Mouse (Mus musculus) midbrain, embryonic 13.5 days (tissue): Measurements from ENCODE around the gene 1700019N19Rik. TPM values are rescaled to one million over a fixed set of nuclear protein-coding genes. Genes with fewer than 3 reads are reported as not detected.
A peak's percentile ranks its signal among the peaks of the same experiment; 100 is the strongest.

Experiments used
- ATAC-seq: fragments of 200-750 bp; cut with Nextera tagmentation; 2 replicates; pipeline ENCODE4 v1.8.0; 2017; ENCODE audit warnings: mild to moderate bottlenecking, moderate TSS enrichment, moderate library complexity
- H3K27ac ChIP-seq: fragments of 300-500 bp; sonication (generic); 2 replicates; pipeline ENCODE4 v1.5.1; 2015; ENCODE audit warnings: inconsistent platforms, mild to moderate bottlenecking, moderate library complexity
- H3K27me3 ChIP-seq: fragments of 300-500 bp; sonication (generic); 2 replicates; pipeline ENCODE4 v1.6.1; 2015; ENCODE audit warnings: mild to moderate bottlenecking, inconsistent platforms
- H3K36me3 ChIP-seq: fragments of 300-500 bp; sonication (generic); 2 replicates; pipeline ENCODE4 v1.6.1; 2015; ENCODE audit warnings: mild to moderate bottlenecking, inconsistent platforms
- H3K4me1 ChIP-seq: fragments of 300-500 bp; sonication (generic); replicated peaks from 2 replicates; pipeline ENCODE4 v1.6.1; 2015; ENCODE audit warnings: inconsistent platforms
- H3K4me2 ChIP-seq: fragments of 300-500 bp; sonication (generic); replicated peaks from 2 replicates; pipeline ENCODE4 v1.6.1; 2015; ENCODE audit warnings: moderate library complexity, mild to moderate bottlenecking, inconsistent platforms
- H3K4me3 ChIP-seq: fragments of 300-500 bp; sonication (generic); replicated peaks from 2 replicates; pipeline ENCODE4 v1.5.1; 2015; ENCODE audit warnings: mild to moderate bottlenecking, inconsistent platforms
- H3K9ac ChIP-seq: fragments of 300-500 bp; sonication (generic); replicated peaks from 2 replicates; pipeline ENCODE4 v1.6.1; 2015; ENCODE audit warnings: mild to moderate bottlenecking, inconsistent platforms
- H3K9me3 ChIP-seq: fragments of 300-500 bp; sonication (generic); 2 replicates; pipeline ENCODE4 v1.6.1; 2016; ENCODE audit warnings: mild to moderate bottlenecking, inconsistent platforms
- WGBS: fragments of 180-500 bp; shearing (Covaris S2); methylation state at CpG from one replicate; pipeline ENCODE4 v1.1.7; 2015; 5-methylcytosine and 5-hydroxymethylcytosine counted together
- polyA plus RNA-seq: library from polyadenylated mRNA; unstranded; fragments of >200 nt; fragmentation: Nextera tagmentation; extraction: Ambion mirVana; gene quantifications from 2 replicates; pipeline ENCODE4 v1.2.1, GENCODE M21; 2015

The 1700019N19Rik gene
- not detected in 2 replicates for polyA plus RNA-seq

- 0 out of 2 replicates have a peak, but pooled peaks have one; percentile 14 for ATAC-seq
- Histone ChIP-seq H3K4me2 (no peak within 1 kb of the TSS), H3K9me3 (no peaks in the 10 kb centered on the region), H3K4me1 (peaks cover 8% of the 10 kb centered on the region; the same call in 1 of the 2 replicates), H3K27ac (peak within 1 kb of the TSS; percentile 17; the same call in 1 of the 2 replicates), H3K27me3 (no peaks in the 10 kb centered on the region), H3K36me3 (peaks cover 12% of the 10 kb centered on the region), H3K9ac (no peak within 1 kb of the TSS), H3K4me3 (no peak within 1 kb of the TSS)
- 44% methylated on average over 10 of the region's 10 CpGs for WGBS
Observed at GRCm38 (mm10) chr19:58794284-58794683, at the start of gene 1700019N19Rik. 1700019N19Rik (minus strand) TSS chr19:58794461.

GRCm38 (mm10) chr19:58843606-58844005 is 49.3 kb upstream of the 1700019N19Rik start:
- ATAC-seq: no peak
- 81% methylated on average over 3 of the region's 3 CpGs for WGBS

GRCm38 (mm10) chr19:58840721-58841271 is 46.5 kb upstream of the 1700019N19Rik start:
- WGBS: 71% methylated on average over 5 of the region's 5 CpGs
- Histone ChIP-seq H3K4me3 (no peak overlapping the region), H3K9ac (no peak overlapping the region), H3K4me2 (no peak overlapping the region), H3K4me1 (peaks cover 40% of the 10 kb centered on the region), H3K27ac (0 out of 2 replicates have a peak overlapping the region, but pooled peaks have one; percentile 6), H3K36me3 (no peaks in the 10 kb centered on the region; the same call in 1 of the 2 replicates), H3K27me3 (no peaks in the 10 kb centered on the region), H3K9me3 (peaks cover 3% of the 10 kb centered on the region; the same call in 1 of the 2 replicates)
- ATAC-seq: no peak

More at GRCm38 (mm10) chr19:58843606-58844005, 49.3 kb upstream of the 1700019N19Rik start:
- H3K9me3 ChIP-seq: peaks cover 3% of the 10 kb centered on the region; the same call in 1 of the 2 replicates
- H3K36me3 ChIP-seq: peaks cover 3% of the 10 kb centered on the region
- no peak overlapping the region for H3K4me2 ChIP-seq
- H3K9ac ChIP-seq: no peak overlapping the region
- H3K27me3 ChIP-seq: no peaks in the 10 kb centered on the region
- no peak overlapping the region for H3K4me3 ChIP-seq
- peaks cover 32% of the 10 kb centered on the region for H3K4me1 ChIP-seq
- no peak overlapping the region for H3K27ac ChIP-seq

- H3K27me3 ChIP-seq: no peaks in the 10 kb centered on the region
- peaks cover 40% of the 10 kb centered on the region for H3K4me1 ChIP-seq
- H3K9ac ChIP-seq: no peak overlapping the region
- no peaks in the 10 kb centered on the region for H3K9me3 ChIP-seq
- WGBS: 87% methylated on average over 4 of the region's 4 CpGs
- H3K36me3 ChIP-seq: no peaks in the 10 kb centered on the region
- H3K27ac ChIP-seq: no peak overlapping the region
- no peak overlapping the region for H3K4me2 ChIP-seq
- no peak for ATAC-seq
- H3K4me3 ChIP-seq: no peak overlapping the region
Observed at GRCm38 (mm10) chr19:58839806-58840205, 45.5 kb upstream of the 1700019N19Rik start.

- Histone ChIP-seq H3K4me1 (peaks cover 40% of the 10 kb centered on the region), H3K4me3 (no peak overlapping the region), H3K9me3 (no peaks in the 10 kb centered on the region), H3K4me2 (no peak overlapping the region), H3K27me3 (no peaks in the 10 kb centered on the region), H3K9ac (no peak overlapping the region), H3K27ac (0 out of 2 replicates have a peak overlapping the region, but pooled peaks have one; percentile 9), H3K36me3 (no peaks in the 10 kb centered on the region)
- WGBS: 60% methylated on average over 3 of the region's 3 CpGs
- 0 out of 2 replicates have a peak, but pooled peaks have one; percentile 53 for ATAC-seq
Observed at GRCm38 (mm10) chr19:58839345-58839744, 45.1 kb upstream of the 1700019N19Rik start.

- Histone ChIP-seq H3K27ac (no peak overlapping the region), H3K4me2 (no peak overlapping the region), H3K36me3 (no peaks in the 10 kb centered on the region), H3K27me3 (no peaks in the 10 kb centered on the region), H3K9ac (no peak overlapping the region), H3K9me3 (no peaks in the 10 kb centered on the region), H3K4me1 (peaks cover 45% of the 10 kb centered on the region), H3K4me3 (no peak overlapping the region)
- no peak for ATAC-seq
- WGBS: 75% methylated on average over 9 of the region's 9 CpGs
Observed at GRCm38 (mm10) chr19:58838706-58839105, 44.4 kb upstream of the 1700019N19Rik start.

GRCm38 (mm10) chr19:58833639-58834180 is 39.4 kb upstream of the 1700019N19Rik start:
- Histone ChIP-seq H3K27me3 (no peaks in the 10 kb centered on the region), H3K4me1 (peaks cover 40% of the 10 kb centered on the region), H3K9ac (no peak overlapping the region), H3K36me3 (no peaks in the 10 kb centered on the region), H3K4me3 (no peak overlapping the region), H3K4me2 (no peak overlapping the region), H3K9me3 (no peaks in the 10 kb centered on the region), H3K27ac (0 out of 2 replicates have a peak overlapping the region, but pooled peaks have one; percentile 30)
- ATAC-seq: no peak
- 71% methylated on average over 13 of the region's 13 CpGs for WGBS

- WGBS: 86% methylated on average over 2 of the region's 2 CpGs
- H3K9ac ChIP-seq: no peak overlapping the region
- no peaks in the 10 kb centered on the region for H3K9me3 ChIP-seq
- no peaks in the 10 kb centered on the region for H3K27me3 ChIP-seq
- H3K27ac ChIP-seq: no peak overlapping the region
- no peak for ATAC-seq
- H3K4me1 ChIP-seq: peaks cover 39% of the 10 kb centered on the region
- no peak overlapping the region for H3K4me2 ChIP-seq
- no peaks in the 10 kb centered on the region for H3K36me3 ChIP-seq
- H3K4me3 ChIP-seq: no peak overlapping the region
Observed at GRCm38 (mm10) chr19:58832988-58833387, 38.7 kb upstream of the 1700019N19Rik start.

GRCm38 (mm10) chr19:58831280-58831922 is 37.1 kb upstream of the 1700019N19Rik start:
- Histone ChIP-seq H3K4me2 (no peak overlapping the region), H3K9ac (no peak overlapping the region), H3K4me1 (peaks cover 37% of the 10 kb centered on the region), H3K4me3 (no peak overlapping the region), H3K27ac (peak overlapping the region; percentile 70), H3K27me3 (no peaks in the 10 kb centered on the region), H3K36me3 (no peaks in the 10 kb centered on the region), H3K9me3 (no peaks in the 10 kb centered on the region)
- peak; percentile 70 for ATAC-seq
- 45% methylated on average over 9 of the region's 9 CpGs for WGBS

- H3K4me2 ChIP-seq: no peak overlapping the region
- no peak overlapping the region for H3K4me3 ChIP-seq
- H3K36me3 ChIP-seq: peaks cover 2% of the 10 kb centered on the region
- WGBS: 94% methylated on average over 7 of the region's 7 CpGs
- no peaks in the 10 kb centered on the region for H3K9me3 ChIP-seq
- H3K27me3 ChIP-seq: no peaks in the 10 kb centered on the region
- no peak overlapping the region for H3K9ac ChIP-seq
- H3K27ac ChIP-seq: no peak overlapping the region
- ATAC-seq: no peak
- peaks cover 37% of the 10 kb centered on the region for H3K4me1 ChIP-seq
Observed at GRCm38 (mm10) chr19:58830182-58830581, 35.9 kb upstream of the 1700019N19Rik start.

GRCm38 (mm10) chr19:58829575-58829974 is 35.3 kb upstream of the 1700019N19Rik start:
- WGBS: 58% methylated on average over 5 of the region's 5 CpGs
- no peaks in the 10 kb centered on the region for H3K27me3 ChIP-seq
- no peak overlapping the region for H3K4me3 ChIP-seq
- no peaks in the 10 kb centered on the region for H3K9me3 ChIP-seq
- ATAC-seq: 0 out of 2 replicates have a peak, but pooled peaks have one; percentile 40
- peak overlapping the region; percentile 41; the same call in 1 of the 2 replicates for H3K27ac ChIP-seq
- H3K9ac ChIP-seq: no peak overlapping the region
- H3K4me1 ChIP-seq: peaks cover 37% of the 10 kb centered on the region
- H3K4me2 ChIP-seq: no peak overlapping the region
- H3K36me3 ChIP-seq: peaks cover 8% of the 10 kb centered on the region

- H3K36me3 ChIP-seq: peaks cover 14% of the 10 kb centered on the region
- peaks cover 31% of the 10 kb centered on the region for H3K4me1 ChIP-seq
- H3K4me3 ChIP-seq: no peak overlapping the region
- H3K9ac ChIP-seq: no peak overlapping the region
- H3K4me2 ChIP-seq: no peak overlapping the region
- no peak overlapping the region for H3K27ac ChIP-seq
- H3K27me3 ChIP-seq: no peaks in the 10 kb centered on the region
- WGBS: 57% methylated on average over 7 of the region's 7 CpGs
- no peak for ATAC-seq
- H3K9me3 ChIP-seq: no peaks in the 10 kb centered on the region
Observed at GRCm38 (mm10) chr19:58827656-58828055, 33.4 kb upstream of the 1700019N19Rik start.
